Mouse (Mus musculus) naive thymus-derived CD4-positive, alpha-beta T cell, adult 5 months (primary cell): ENCODE data around the gene Dcdc2a. TPM values are rescaled to one million over a fixed set of nuclear protein-coding genes. Genes with fewer than 3 reads are reported as not detected.

Source experiments
- polyA plus RNA-seq: library from polyadenylated mRNA; unstranded; fragments of 100-300 nt; shearing (Covaris generic); gene quantifications from one replicate; pipeline ENCODE4 v1.2.1, GENCODE M21; 2017

Dcdc2a gene
- not detected for polyA plus RNA-seq

DNA sequence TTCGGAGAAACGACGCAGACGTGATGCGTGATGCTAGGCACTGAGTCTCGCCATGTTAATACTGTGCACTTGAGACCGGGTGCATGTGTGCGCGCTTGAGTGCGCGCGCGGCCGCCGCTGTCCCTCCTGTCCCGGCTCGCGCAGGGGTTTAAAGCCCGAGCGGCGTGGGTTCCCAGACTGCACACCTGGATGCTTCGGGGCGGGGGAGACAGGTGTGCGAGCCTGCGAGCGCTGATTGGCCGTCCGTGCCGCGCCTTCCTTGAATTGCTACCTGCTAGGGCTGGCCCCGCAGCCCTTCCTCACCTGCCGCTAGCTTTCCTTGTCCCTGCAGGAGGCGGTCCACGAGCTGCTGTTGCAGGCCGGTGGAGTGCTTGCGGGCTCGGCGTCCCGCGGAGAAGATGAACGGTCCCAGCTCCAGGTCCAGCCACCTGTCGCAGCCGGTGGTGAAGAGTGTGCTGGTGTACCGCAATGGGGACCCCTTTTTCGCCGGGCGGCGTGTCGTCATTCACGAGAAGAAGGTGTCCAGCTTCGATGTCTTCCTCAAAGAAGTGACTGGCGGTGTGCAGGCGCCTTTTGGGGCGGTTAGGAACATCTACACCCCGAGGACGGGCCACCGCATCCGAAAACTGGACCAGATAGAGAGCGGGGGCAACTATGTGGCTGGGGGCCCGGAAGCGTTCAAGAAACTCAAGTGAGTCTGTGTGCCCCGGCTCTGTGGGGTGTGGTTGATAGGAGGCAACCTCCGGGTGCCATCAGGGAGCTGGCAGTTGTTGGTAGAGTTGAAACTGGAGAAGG lies at the start of gene Dcdc2a:
Dcdc2a (plus strand) TSS at position 132 of the 795 bp plus-strand sequence.

DNA sequence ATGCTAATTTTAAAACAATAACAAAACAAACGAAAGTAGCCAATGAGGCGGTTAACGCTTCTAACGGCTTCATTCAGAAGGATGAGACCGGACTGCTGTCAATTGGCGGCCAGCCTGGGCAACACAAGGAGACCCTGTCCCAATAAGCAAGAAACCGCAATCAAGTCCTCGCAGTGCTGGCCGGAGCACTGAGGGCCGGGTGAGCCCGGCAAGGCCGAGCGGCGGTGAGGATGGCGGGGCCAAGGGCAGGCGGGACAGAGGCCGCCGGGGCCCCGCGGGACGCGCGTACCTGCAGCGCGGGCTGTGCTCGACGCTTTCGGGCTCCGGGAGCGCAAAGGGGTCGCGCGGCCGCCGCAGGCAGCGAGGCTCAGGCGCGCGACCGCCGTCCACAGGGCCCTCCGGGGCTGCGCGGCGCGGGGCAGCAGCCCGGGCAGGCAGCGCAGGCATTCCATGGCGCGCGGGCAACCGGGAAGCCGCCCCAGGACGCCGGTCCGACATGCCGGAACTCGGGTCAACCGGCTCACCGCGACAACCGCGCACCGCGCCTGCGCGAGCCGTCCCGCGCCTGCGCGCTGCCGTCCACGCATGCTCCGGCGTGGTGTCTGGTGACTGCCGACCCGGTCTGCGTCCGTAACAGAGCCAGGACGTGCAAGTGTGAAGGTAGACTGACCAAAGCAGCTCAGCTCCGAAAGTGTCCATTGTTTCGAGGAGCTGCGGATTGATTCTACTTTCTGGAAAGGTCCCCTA lies 35.8 kb upstream of the Dcdc2a start, which contains the start of gene Mrs2:
Mrs2 (minus strand) TSS at position 587 of the 747 bp plus-strand sequence.

Other genes starting within 250 kb of the Dcdc2a start
- 36.2 TPM for gene Acot13, start 224.5 kb upstream of the Dcdc2a start, polyA plus RNA-seq
- 132 TPM for gene Tdp2, start 224.3 kb upstream of the Dcdc2a start, polyA plus RNA-seq
- gene D130043K22Rik, start 210.9 kb upstream of the Dcdc2a start, polyA plus RNA-seq, result 0.14 TPM
- 1.0 TPM for gene Aldh5a1, start 118.3 kb upstream of the Dcdc2a start, polyA plus RNA-seq
- gene Gpld1, start 112.9 kb upstream of the Dcdc2a start, polyA plus RNA-seq, result 0.07 TPM
- gene Mrs2, start 35.6 kb upstream of the Dcdc2a start, polyA plus RNA-seq, result 46.8 TPM
- not detected for gene Nrsn1, start 214.5 kb downstream of the Dcdc2a start, polyA plus RNA-seq